Mouse (Mus musculus) cerebral cortex, adult 2 months (tissue): ENCODE data around the gene Smarca4.

Source experiments
- WGBS: fragments of 180-500 bp; shearing (Covaris S2); methylation state at CpG from one replicate; pipeline ENCODE4 v1.1.7; 2018; 5-methylcytosine and 5-hydroxymethylcytosine counted together

The Smarca4 gene

DNA sequence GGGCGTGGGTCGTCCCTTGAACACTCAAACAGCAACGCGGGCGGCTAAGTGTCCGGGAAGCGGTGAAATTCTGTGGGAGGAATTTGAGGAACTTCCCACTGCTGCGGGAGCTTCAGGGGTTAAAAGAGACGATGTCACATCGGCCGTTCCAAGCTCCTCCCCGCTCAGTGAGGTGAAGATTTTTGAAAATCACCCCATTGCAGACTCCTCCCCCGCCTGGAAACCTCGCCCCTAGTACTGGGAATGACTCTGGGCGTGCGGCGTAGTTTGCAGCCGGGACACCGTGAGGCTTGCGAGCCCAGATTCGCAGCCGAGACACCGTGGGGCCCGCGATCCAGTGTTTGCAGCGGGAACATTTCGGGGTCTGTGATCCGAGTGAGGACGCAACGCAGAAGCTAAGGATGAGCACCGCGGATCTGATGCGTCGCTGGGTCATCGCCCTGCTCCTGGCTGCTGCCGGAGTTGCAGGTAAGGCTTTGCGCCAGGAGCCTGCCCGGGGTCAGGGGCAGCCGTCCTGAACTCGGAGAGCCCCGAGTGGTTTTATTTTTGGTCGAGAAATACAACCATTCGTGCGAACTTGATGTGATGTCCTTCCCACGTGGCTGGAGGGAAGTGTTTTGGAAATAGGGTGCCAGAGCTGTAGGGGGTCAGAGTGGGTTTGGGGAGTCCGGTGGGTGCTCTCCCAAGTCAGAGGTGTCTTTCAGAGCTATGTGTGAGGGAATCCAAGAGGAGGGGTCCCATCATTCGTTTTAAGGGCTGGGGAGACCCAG, 107.6 kb downstream of the Smarca4 start, which contains the start of gene Ldlr:
Gene Ldlr (plus strand): TSS at position 107 of the 770 bp plus-strand sequence.
- WGBS = under 1% methylated on average over 47 of the region's 47 CpGs

DNA sequence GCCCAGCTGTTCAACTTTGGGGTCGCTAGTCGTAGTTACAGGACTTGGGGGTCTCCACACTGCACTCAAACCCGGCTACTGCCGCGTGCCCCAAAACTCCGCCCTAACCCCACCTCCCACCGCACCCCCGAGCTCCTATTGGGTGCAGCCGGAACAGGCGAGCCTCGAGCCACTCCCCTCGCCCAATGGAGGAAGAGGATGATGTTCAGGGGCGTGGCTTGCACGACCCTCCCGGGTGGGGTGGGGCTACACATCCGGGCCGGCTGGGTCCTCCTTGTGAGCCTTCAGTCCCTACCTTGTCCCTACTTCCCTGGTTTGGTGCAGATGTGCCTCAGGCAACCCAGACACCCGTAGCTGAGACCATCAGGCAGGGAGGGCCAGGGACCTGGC, 108.2 kb downstream of the Smarca4 start:
- under 1% methylated on average over 18 of the region's 18 CpGs for WGBS

- 72% methylated on average over 23 of the region's 23 CpGs for WGBS
Observed at GRCm38 (mm10) chr9:21725224-21726121, 109.5 kb downstream of the Smarca4 start.

GRCm38 (mm10) chr9:21726218-21726975, 110.4 kb downstream of the Smarca4 start:
- 69% methylated on average over 14 of the region's 14 CpGs for WGBS

DNA sequence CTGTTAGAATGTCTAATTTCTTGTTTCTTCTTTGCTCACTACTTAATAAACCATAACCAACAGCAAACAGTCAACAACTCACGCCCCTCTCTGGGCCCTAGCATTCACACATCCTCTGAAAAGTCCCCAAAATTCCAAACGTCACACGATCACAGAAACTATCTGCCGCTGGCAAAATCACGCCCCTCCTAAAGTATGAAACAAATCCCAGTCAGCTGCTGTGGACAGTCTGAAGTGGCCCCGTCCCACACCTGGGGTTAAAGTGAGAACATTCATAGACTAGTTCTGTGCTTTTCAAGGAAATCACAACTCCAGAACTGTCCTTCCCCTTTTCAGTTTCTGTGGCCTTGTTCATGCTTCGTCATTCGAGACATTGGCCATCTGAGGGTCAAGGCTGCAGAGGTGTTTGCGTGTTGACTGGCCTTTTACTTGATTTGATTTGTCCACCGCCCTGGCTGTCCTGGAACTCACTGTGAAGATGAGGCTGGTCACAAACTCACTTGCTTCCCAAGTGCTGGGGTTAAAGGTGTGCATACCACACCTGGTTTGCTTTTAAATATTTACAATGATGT, 112.4 kb downstream of the Smarca4 start:
- 80% methylated on average over 10 of the region's 10 CpGs for WGBS

- 74% methylated on average over 7 of the region's 7 CpGs for whole genome bisulfite sequencing
Observed at GRCm38 (mm10) chr9:21729264-21729663, 113.3 kb downstream of the Smarca4 start.

GRCm38 (mm10) chr9:21732288-21732687, 116.3 kb downstream of the Smarca4 start:
- 93% methylated on average over 9 of the region's 9 CpGs for WGBS

- 85% methylated on average over 17 of the region's 17 CpGs for WGBS
Observed at GRCm38 (mm10) chr9:21733446-21733845, 117.5 kb downstream of the Smarca4 start.

GRCm38 (mm10) chr9:21733989-21734388, 118.0 kb downstream of the Smarca4 start:
- WGBS = 99% methylated on average over 7 of the region's 7 CpGs

GRCm38 (mm10) chr9:21735126-21735525, 119.2 kb downstream of the Smarca4 start:
- WGBS = 94% methylated on average over 14 of the region's 14 CpGs

GRCm38 (mm10) chr9:21736580-21736979, 120.6 kb downstream of the Smarca4 start:
- 56% methylated on average over 3 of the region's 3 CpGs for WGBS

- 68% methylated on average over 10 of the region's 10 CpGs for WGBS
Observed at GRCm38 (mm10) chr9:21737188-21737587, 121.2 kb downstream of the Smarca4 start.

GRCm38 (mm10) chr9:21738776-21739175, 122.8 kb downstream of the Smarca4 start:
- 64% methylated on average over 7 of the region's 7 CpGs for WGBS

GRCm38 (mm10) chr9:21740427-21740826, 124.5 kb downstream of the Smarca4 start:
- 97% methylated on average over 14 of the region's 14 CpGs for WGBS

DNA sequence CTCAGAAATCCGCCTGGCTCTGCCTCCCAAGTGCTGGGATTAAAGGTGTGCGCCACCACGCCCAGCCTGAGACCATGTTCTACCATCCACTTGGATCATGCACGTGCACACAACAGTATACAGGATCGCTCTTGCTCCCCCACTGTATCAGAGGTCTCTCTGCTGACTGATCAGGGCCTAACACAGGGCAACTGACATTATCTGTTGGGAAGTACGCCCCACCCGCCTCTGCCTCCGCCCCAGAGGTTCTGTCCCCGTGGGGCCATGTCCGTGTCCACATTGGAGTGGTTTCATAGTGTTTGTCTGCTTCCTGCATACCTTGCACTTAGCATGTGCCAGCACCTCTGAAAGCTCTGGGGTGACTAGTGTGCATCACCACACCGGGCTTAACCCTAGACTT, 125.5 kb downstream of the Smarca4 start:
- 94% methylated on average over 11 of the region's 11 CpGs for WGBS

DNA sequence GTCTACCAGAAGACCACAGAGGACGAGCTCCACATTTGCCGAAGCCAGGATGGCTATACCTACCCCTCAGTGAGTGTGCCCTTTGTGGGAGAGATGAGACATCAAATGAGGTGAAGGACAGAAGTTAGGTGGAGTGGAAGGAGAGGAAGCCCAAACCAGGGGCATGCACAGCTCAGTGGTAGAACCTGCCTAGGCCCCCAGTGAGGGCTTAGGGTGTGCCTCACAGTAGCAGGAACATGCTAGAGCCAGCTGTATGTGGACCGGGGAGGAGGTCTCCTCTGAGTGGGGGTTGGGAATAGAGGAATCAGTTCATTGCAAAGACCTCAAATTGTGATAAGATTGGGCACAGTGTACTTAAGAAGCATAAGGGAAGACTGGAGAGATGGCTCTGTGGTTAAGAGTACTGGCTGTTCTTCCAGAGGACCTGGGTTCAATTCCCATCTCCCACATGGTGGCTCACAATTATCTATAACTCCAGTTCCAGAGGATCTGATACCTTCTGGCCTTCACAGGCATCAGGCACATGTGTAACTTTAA, 131.3 kb downstream of the Smarca4 start:
- 95% methylated on average over 3 of the region's 3 CpGs for WGBS

GRCm38 (mm10) chr9:21748033-21748432, 132.1 kb downstream of the Smarca4 start:
- WGBS = 14% methylated on average over 7 of the region's 7 CpGs

- WGBS = 75% methylated on average over 10 of the region's 10 CpGs
Observed at GRCm38 (mm10) chr9:21748491-21748890, 132.5 kb downstream of the Smarca4 start.

- WGBS = 54% methylated on average over 6 of the region's 6 CpGs
Observed at GRCm38 (mm10) chr9:21749382-21750118, 133.6 kb downstream of the Smarca4 start.

- WGBS = 89% methylated on average over 3 of the region's 3 CpGs
Observed at GRCm38 (mm10) chr9:21750370-21750769, 134.4 kb downstream of the Smarca4 start.

GRCm38 (mm10) chr9:21751347-21751746, 135.4 kb downstream of the Smarca4 start:
- WGBS = 45% methylated on average over 6 of the region's 6 CpGs
